Mouse (Mus musculus): ENCODE measurements at regions not wholly inside any gene's neighbourhood (a gene's known extent, or its start where the extent isn't known, plus 50 kb on each side); places are given as distances from the start of the nearest gene placed in this dataset.

- no peak for ATAC-seq (ENCODE audit: insufficient read depth)
- H3K4me1 ChIP-seq (ENCODE audit: insufficient read depth): no peaks in the 10 kb centered on the region
- no peaks in the 10 kb centered on the region for H3K36me3 ChIP-seq (ENCODE audit: insufficient read depth)
- H3K27me3 ChIP-seq (ENCODE audit: insufficient read depth, low read length): no peaks in the 10 kb centered on the region
- no peak overlapping the region for H3K27ac ChIP-seq (ENCODE audit: low read depth)
- H3K9me3 ChIP-seq (ENCODE audit: low read depth, low read length): no peaks in the 10 kb centered on the region
- no peak overlapping the region for H3K4me3 ChIP-seq (ENCODE audit: low read depth, low read length)
- no peak overlapping the region for H3K9ac ChIP-seq
- no peak overlapping the region for H3K4me2 ChIP-seq
- no peak for DNase-seq
- WGBS: 77% methylated on average over 3 of the region's 3 CpGs
- no peak for TF ChIP-seq CTCF (IDR thresholded peaks at IDR 0.05; ENCODE audit: low read depth)
Observed at GRCm38 (mm10) chr4:105356616-105357015, 199.5 kb downstream of the Plpp3 start.

GRCm38 (mm10) chr4:105358725-105359124 lies 201.6 kb downstream of the Plpp3 start:
- peak; percentile 85 for ATAC-seq (ENCODE audit: insufficient read depth)
- 25% methylated on average over 2 of the region's 2 CpGs for WGBS
- H3K9me3 ChIP-seq (ENCODE audit: low read depth, low read length): no peaks in the 10 kb centered on the region
- no peaks in the 10 kb centered on the region for H3K27me3 ChIP-seq (ENCODE audit: insufficient read depth, low read length)
- no peaks in the 10 kb centered on the region for H3K4me1 ChIP-seq (ENCODE audit: insufficient read depth)
- H3K4me3 ChIP-seq (ENCODE audit: low read depth, low read length): no peak overlapping the region
- no peaks in the 10 kb centered on the region for H3K36me3 ChIP-seq (ENCODE audit: insufficient read depth)
- no peak overlapping the region for H3K4me2 ChIP-seq
- DNase-seq: peak; percentile 89
- H3K27ac ChIP-seq (ENCODE audit: low read depth): no peak overlapping the region
- TF ChIP-seq CTCF (IDR thresholded peaks at IDR 0.05; ENCODE audit: low read depth): no peak
- no peak overlapping the region for H3K9ac ChIP-seq

- ATAC-seq (ENCODE audit: insufficient read depth) (no peak), DNase-seq (peak; percentile 17)
- Histone ChIP-seq H3K4me3 (ENCODE audit: low read depth, low read length) (no peak overlapping the region), H3K4me1 (ENCODE audit: insufficient read depth) (no peaks in the 10 kb centered on the region), H3K9me3 (ENCODE audit: low read depth, low read length) (no peaks in the 10 kb centered on the region), H3K4me2 (no peak overlapping the region), H3K27me3 (ENCODE audit: insufficient read depth, low read length) (no peaks in the 10 kb centered on the region), H3K36me3 (ENCODE audit: insufficient read depth) (no peaks in the 10 kb centered on the region), H3K27ac (ENCODE audit: low read depth) (peak overlapping the region; percentile 13; the same call in 1 of the 2 replicates), H3K9ac (no peak overlapping the region)
- TF ChIP-seq CTCF (IDR thresholded peaks at IDR 0.05; ENCODE audit: low read depth): no peak
- WGBS: 51% methylated on average over 6 of the region's 6 CpGs
Observed at GRCm38 (mm10) chr4:105364496-105364895, 207.3 kb downstream of the Plpp3 start.

GRCm38 (mm10) chr4:105365076-105365475 lies 207.9 kb downstream of the Plpp3 start:
- Histone ChIP-seq H3K27me3 (ENCODE audit: insufficient read depth, low read length) (no peaks in the 10 kb centered on the region), H3K27ac (ENCODE audit: low read depth) (peak overlapping the region; percentile 19; the same call in 1 of the 2 replicates), H3K4me1 (ENCODE audit: insufficient read depth) (no peaks in the 10 kb centered on the region), H3K4me3 (ENCODE audit: low read depth, low read length) (no peak overlapping the region), H3K9me3 (ENCODE audit: low read depth, low read length) (no peaks in the 10 kb centered on the region), H3K9ac (no peak overlapping the region), H3K4me2 (no peak overlapping the region), H3K36me3 (ENCODE audit: insufficient read depth) (no peaks in the 10 kb centered on the region)
- no peak for TF ChIP-seq CTCF (IDR thresholded peaks at IDR 0.05; ENCODE audit: low read depth)
- peak; percentile 90 for ATAC-seq (ENCODE audit: insufficient read depth)
- WGBS: 37% methylated on average over 5 of the region's 5 CpGs
- peak; percentile 81 for DNase-seq

GRCm38 (mm10) chr4:105376591-105376990 lies 219.4 kb downstream of the Plpp3 start:
- H3K9me3 ChIP-seq (ENCODE audit: low read depth, low read length): no peaks in the 10 kb centered on the region
- no peak overlapping the region for H3K4me3 ChIP-seq (ENCODE audit: low read depth, low read length)
- H3K27ac ChIP-seq (ENCODE audit: low read depth): no peak overlapping the region
- no peaks in the 10 kb centered on the region for H3K27me3 ChIP-seq (ENCODE audit: insufficient read depth, low read length)
- DNase-seq (peak; percentile 22), ATAC-seq (ENCODE audit: insufficient read depth) (no peak; the same call in 1 of the 2 replicates)
- no peak for TF ChIP-seq CTCF (IDR thresholded peaks at IDR 0.05; ENCODE audit: low read depth)
- H3K4me1 ChIP-seq (ENCODE audit: insufficient read depth): no peaks in the 10 kb centered on the region; the same call in 1 of the 2 replicates
- 22% methylated on average over 5 of the region's 5 CpGs for WGBS
- no peak overlapping the region for H3K4me2 ChIP-seq
- H3K36me3 ChIP-seq (ENCODE audit: insufficient read depth): no peaks in the 10 kb centered on the region
- H3K9ac ChIP-seq: no peak overlapping the region

GRCm38 (mm10) chr4:105377469-105378187 lies 220.5 kb downstream of the Plpp3 start:
- Histone ChIP-seq H3K4me1 (ENCODE audit: insufficient read depth) (no peaks in the 10 kb centered on the region; the same call in 1 of the 2 replicates), H3K4me2 (no peak overlapping the region), H3K27ac (ENCODE audit: low read depth) (no peak overlapping the region; the same call in 1 of the 2 replicates), H3K27me3 (ENCODE audit: insufficient read depth, low read length) (no peaks in the 10 kb centered on the region), H3K4me3 (ENCODE audit: low read depth, low read length) (no peak overlapping the region), H3K36me3 (ENCODE audit: insufficient read depth) (no peaks in the 10 kb centered on the region), H3K9ac (no peak overlapping the region), H3K9me3 (ENCODE audit: low read depth, low read length) (no peaks in the 10 kb centered on the region)
- 47% methylated on average over 11 of the region's 11 CpGs for WGBS
- ATAC-seq (ENCODE audit: insufficient read depth) (no peak), DNase-seq (peak; percentile 45)
- TF ChIP-seq CTCF (IDR thresholded peaks at IDR 0.05; ENCODE audit: low read depth): no peak

GRCm38 (mm10) chr4:105384826-105385225 lies 227.7 kb downstream of the Plpp3 start:
- H3K36me3 ChIP-seq (ENCODE audit: insufficient read depth): no peaks in the 10 kb centered on the region
- 50% methylated on average over 3 of the region's 3 CpGs for WGBS

More at GRCm38 (mm10) chr4:105384826-105385225, 227.7 kb downstream of the Plpp3 start:
- DNase-seq (no peak), ATAC-seq (ENCODE audit: insufficient read depth) (no peak)
- Histone ChIP-seq H3K4me2 (no peak overlapping the region), H3K9ac (no peak overlapping the region), H3K4me3 (ENCODE audit: low read depth, low read length) (no peak overlapping the region), H3K4me1 (ENCODE audit: insufficient read depth) (no peaks in the 10 kb centered on the region), H3K27me3 (ENCODE audit: insufficient read depth, low read length) (no peaks in the 10 kb centered on the region), H3K9me3 (ENCODE audit: low read depth, low read length) (no peaks in the 10 kb centered on the region), H3K27ac (ENCODE audit: low read depth) (no peak overlapping the region)
- TF ChIP-seq CTCF (IDR thresholded peaks at IDR 0.05; ENCODE audit: low read depth): no peak

Measured in lung, embryonic 14.5 days (tissue).